Mouse (Mus musculus): ENCODE measurements around the gene Olfml3. TPM values are rescaled to one million over a fixed set of nuclear protein-coding genes. Genes with fewer than 3 reads are reported as not detected.

Olfml3 gene
- total and polyA plus RNA-seq, 3 experiments = 0.60 to 0.75 TPM; not detected in 1

DNA sequence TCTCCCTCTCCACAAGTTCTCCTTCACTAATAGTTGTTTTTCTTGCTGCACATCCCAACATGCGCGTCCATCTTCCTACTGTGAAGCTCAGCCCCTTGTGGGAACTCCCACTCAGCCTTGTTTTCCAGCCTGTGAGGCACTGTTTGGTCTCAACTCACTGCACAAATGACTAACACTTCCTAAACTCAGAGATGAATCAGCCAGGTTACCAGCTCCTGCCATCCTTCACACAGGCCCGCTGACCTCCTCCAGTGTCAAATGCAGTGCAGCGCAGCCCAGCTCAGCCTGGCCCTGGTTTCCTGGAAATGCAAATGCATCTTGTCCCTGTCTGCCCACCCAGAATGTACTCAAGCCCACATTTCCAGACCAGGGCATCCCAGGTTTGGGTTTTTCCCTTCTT is 55.3 kb downstream of the Olfml3 start:
- Histone ChIP-seq H3K9me3 (replicated peaks) (no peaks in the 10 kb centered on the region), H3K27me3 (ENCODE audit: insufficient read depth, low read length) (peaks cover 17% of the 10 kb centered on the region), H3K4me3 (ENCODE audit: low read depth, low read length) (no peak overlapping the region), H3K4me1 (ENCODE audit: insufficient read depth, low read depth, low read length) (no peaks in the 10 kb centered on the region), H3K36me3 (replicated peaks) (no peaks in the 10 kb centered on the region)
- DNase-seq (ENCODE audit: low spot score) = no peak
- no peak for ATAC-seq (ENCODE audit: extremely low read depth, insufficient number of reproducible peaks, low FRiP score, poor library complexity, severe bottlenecking)
- TF ChIP-seq CTCF (IDR thresholded peaks at IDR 0.05; ENCODE audit: low read depth, low read length) (no peak), GATA1 (IDR thresholded peaks at IDR 0.05; ENCODE audit: borderline replicate concordance, low read length) (no peak), GATA2 (IDR thresholded peaks at IDR 0.05; ENCODE audit: borderline replicate concordance, low read depth, low read length) (no peak), POLR2AphosphoS5 (IDR thresholded peaks at IDR 0.05; ENCODE audit: insufficient replicate concordance, low read depth, low read length) (no peak), TAL1 (conservative IDR thresholded peaks at IDR 0.05; ENCODE audit: low read depth, low read length) (no peak)

DNA sequence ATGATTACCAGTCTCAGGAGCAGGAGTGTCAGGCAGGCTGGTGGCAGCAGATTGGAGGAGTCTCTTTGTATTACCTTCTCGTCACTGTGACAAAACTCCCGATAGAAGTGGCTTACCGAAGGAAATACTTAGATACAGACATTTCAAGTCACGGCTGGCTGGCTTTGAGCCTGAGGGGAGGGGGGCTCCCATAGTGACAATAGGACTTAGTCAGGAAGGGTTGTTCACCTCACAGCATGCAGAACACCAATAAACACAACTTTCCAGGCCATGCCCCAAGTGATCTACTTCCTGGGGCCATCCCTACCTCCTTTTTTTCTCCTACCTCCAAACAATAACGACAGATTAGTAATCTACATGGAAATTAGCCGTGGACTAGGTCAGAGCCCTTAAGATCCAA is 59.0 kb downstream of the Olfml3 start:
- ATAC-seq (ENCODE audit: extremely low read depth, insufficient number of reproducible peaks, low FRiP score, poor library complexity, severe bottlenecking) = no peak
- TF ChIP-seq GATA2 (IDR thresholded peaks at IDR 0.05; ENCODE audit: borderline replicate concordance, low read depth, low read length) (no peak), POLR2AphosphoS5 (IDR thresholded peaks at IDR 0.05; ENCODE audit: insufficient replicate concordance, low read depth, low read length) (no peak), GATA1 (IDR thresholded peaks at IDR 0.05; ENCODE audit: borderline replicate concordance, low read length) (no peak), TAL1 (conservative IDR thresholded peaks at IDR 0.05; ENCODE audit: low read depth, low read length) (no peak), CTCF (IDR thresholded peaks at IDR 0.05; ENCODE audit: low read depth, low read length) (no peak)
- no peak for DNase-seq (ENCODE audit: low spot score)

DNA sequence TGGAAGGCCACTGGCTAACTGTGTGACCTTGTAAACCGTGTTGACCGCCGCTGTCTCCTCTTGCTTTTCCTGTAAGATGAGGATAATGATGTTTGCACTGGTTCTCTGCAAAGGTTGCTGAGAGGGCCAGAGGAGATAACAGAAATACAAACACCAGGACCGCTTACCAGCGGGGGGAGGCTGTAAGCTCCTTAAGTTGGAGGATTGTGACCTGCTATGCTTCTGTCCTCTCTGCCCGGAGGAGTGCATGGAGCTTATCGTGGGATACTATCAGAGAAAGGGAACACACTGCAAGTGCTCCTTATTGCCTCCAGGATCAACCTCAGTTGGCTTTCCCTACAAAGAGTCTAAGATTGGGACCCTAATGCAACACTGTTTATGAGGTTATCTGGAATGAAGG is 65.1 kb downstream of the Olfml3 start:
- H3K4me3 ChIP-seq (ENCODE audit: low read depth, low read length) = no peak overlapping the region
- no peaks in the 10 kb centered on the region for H3K36me3 ChIP-seq (replicated peaks)
- H3K27me3 ChIP-seq (ENCODE audit: insufficient read depth, low read length) = no peaks in the 10 kb centered on the region; the same call in 1 of the 2 replicates
- H3K9me3 ChIP-seq (replicated peaks) = no peaks in the 10 kb centered on the region
- no peak for TF ChIP-seq TAL1 (conservative IDR thresholded peaks at IDR 0.05; ENCODE audit: low read depth, low read length)
- no peak for TF ChIP-seq GATA1 (IDR thresholded peaks at IDR 0.05; ENCODE audit: borderline replicate concordance, low read length)
- no peak for TF ChIP-seq GATA2 (IDR thresholded peaks at IDR 0.05; ENCODE audit: borderline replicate concordance, low read depth, low read length)
- TF ChIP-seq CTCF (IDR thresholded peaks at IDR 0.05; ENCODE audit: low read depth, low read length) = no peak
- TF ChIP-seq POLR2AphosphoS5 (IDR thresholded peaks at IDR 0.05; ENCODE audit: insufficient replicate concordance, low read depth, low read length) = no peak
- ATAC-seq (ENCODE audit: extremely low read depth, insufficient number of reproducible peaks, low FRiP score, poor library complexity, severe bottlenecking) (no peak), DNase-seq (ENCODE audit: low spot score) (no peak)
- no peaks in the 10 kb centered on the region for H3K4me1 ChIP-seq (ENCODE audit: insufficient read depth, low read depth, low read length)

More for the DNA sequence above, 59.0 kb downstream of the Olfml3 start:
- Histone ChIP-seq H3K27me3 (ENCODE audit: insufficient read depth, low read length) (peaks cover 15% of the 10 kb centered on the region), H3K4me1 (ENCODE audit: insufficient read depth, low read depth, low read length) (no peaks in the 10 kb centered on the region), H3K36me3 (replicated peaks) (no peaks in the 10 kb centered on the region), H3K4me3 (ENCODE audit: low read depth, low read length) (no peak overlapping the region), H3K9me3 (replicated peaks) (no peaks in the 10 kb centered on the region)

Other genes starting within 250 kb of the Olfml3 start
- gene Syt6, start 162.8 kb downstream of the Olfml3 start, total RNA-seq (2014; fragmentation: Nextera tagmentation) = not detected in 2 replicates
- gene Syt6, start 162.8 kb downstream of the Olfml3 start, total RNA-seq (2017) = 0.12 and 0.38 TPM in 2 replicates
- not detected in 2 replicates for gene Syt6, start 162.8 kb downstream of the Olfml3 start, polyA plus RNA-seq (2012)
- 1.3 TPM in 1 of 2 replicates, not detected in the other for gene Atg4a-ps, start 91.9 kb downstream of the Olfml3 start, total RNA-seq (2014; fragmentation: Nextera tagmentation)
- gene Atg4a-ps, start 91.9 kb downstream of the Olfml3 start, total RNA-seq (2017) = 1.1 and 1.2 TPM in 2 replicates
- not detected in 2 replicates for gene Atg4a-ps, start 91.9 kb downstream of the Olfml3 start, polyA plus RNA-seq (2012)
- gene Gm10964, start 1.4 kb upstream of the Olfml3 start, total RNA-seq (2014; fragmentation: Nextera tagmentation) = not detected in 2 replicates
- not detected in 2 replicates for gene Gm10964, start 1.4 kb upstream of the Olfml3 start, total RNA-seq (2017)
- gene Gm10964, start 1.4 kb upstream of the Olfml3 start, polyA plus RNA-seq (2012) = not detected in 2 replicates
- 188 and 208 TPM in 2 replicates for gene Hipk1, start 53.6 kb upstream of the Olfml3 start, total RNA-seq (2014; fragmentation: Nextera tagmentation)
- gene Hipk1, start 53.6 kb upstream of the Olfml3 start, total RNA-seq (2017) = 47.7 and 57.5 TPM in 2 replicates
- 39.1 and 42.6 TPM in 2 replicates for gene Hipk1, start 53.6 kb upstream of the Olfml3 start, polyA plus RNA-seq (2012)
- 21.8 and 28.6 TPM in 2 replicates for gene Dclre1b, start 71.4 kb upstream of the Olfml3 start, total RNA-seq (2014; fragmentation: Nextera tagmentation)
- 8.0 and 8.6 TPM in 2 replicates for gene Dclre1b, start 71.4 kb upstream of the Olfml3 start, total RNA-seq (2017)
- 2.6 and 5.7 TPM in 2 replicates for gene Dclre1b, start 71.4 kb upstream of the Olfml3 start, polyA plus RNA-seq (2012)
- 13.5 and 30.8 TPM in 2 replicates for gene Ap4b1, start 71.5 kb upstream of the Olfml3 start, total RNA-seq (2014; fragmentation: Nextera tagmentation)
- 24.1 and 24.4 TPM in 2 replicates for gene Ap4b1, start 71.5 kb upstream of the Olfml3 start, total RNA-seq (2017)
- gene Ap4b1, start 71.5 kb upstream of the Olfml3 start, polyA plus RNA-seq (2012) = 2.5 and 3.4 TPM in 2 replicates
- gene Gm43064, start 71.6 kb upstream of the Olfml3 start, total RNA-seq (2014; fragmentation: Nextera tagmentation) = 3.1 and 8.7 TPM in 2 replicates
- gene Gm43064, start 71.6 kb upstream of the Olfml3 start, total RNA-seq (2017) = 0.82 TPM in 1 of 2 replicates, not detected in the other
- 0.05 and 0.13 TPM in 2 replicates for gene Gm43064, start 71.6 kb upstream of the Olfml3 start, polyA plus RNA-seq (2012)
- gene Bcl2l15, start 94.6 kb upstream of the Olfml3 start, total RNA-seq (2014; fragmentation: Nextera tagmentation) = not detected in 2 replicates
- 0.58 and 1.1 TPM in 2 replicates for gene Bcl2l15, start 94.6 kb upstream of the Olfml3 start, total RNA-seq (2017)
- gene Bcl2l15, start 94.6 kb upstream of the Olfml3 start, polyA plus RNA-seq (2012) = not detected in 2 replicates
- not detected in 2 replicates for gene Ptpn22, start 121.8 kb upstream of the Olfml3 start, total RNA-seq (2014; fragmentation: Nextera tagmentation)
- 0.16 TPM in 1 of 2 replicates, not detected in the other for gene Ptpn22, start 121.8 kb upstream of the Olfml3 start, total RNA-seq (2017)
- gene Ptpn22, start 121.8 kb upstream of the Olfml3 start, polyA plus RNA-seq (2012) = 0.13 TPM in 1 of 2 replicates, not detected in the other
- 38.9 and 39.6 TPM in 2 replicates for gene Rsbn1, start 176.1 kb upstream of the Olfml3 start, total RNA-seq (2014; fragmentation: Nextera tagmentation)
- gene Rsbn1, start 176.1 kb upstream of the Olfml3 start, total RNA-seq (2017) = 29.4 and 34.7 TPM in 2 replicates
- gene Rsbn1, start 176.1 kb upstream of the Olfml3 start, polyA plus RNA-seq (2012) = 13.3 and 16.5 TPM in 2 replicates
- 14.4 and 17.2 TPM in 2 replicates for gene Phtf1, start 230.1 kb upstream of the Olfml3 start, total RNA-seq (2014; fragmentation: Nextera tagmentation)
- 34.8 and 36.1 TPM in 2 replicates for gene Phtf1, start 230.1 kb upstream of the Olfml3 start, total RNA-seq (2017)
- gene Phtf1, start 230.1 kb upstream of the Olfml3 start, polyA plus RNA-seq (2012) = 13.3 and 19.5 TPM in 2 replicates

All from G1E (cell line).